Mouse (Mus musculus) forelimb bud, embryonic 11.5 days (tissue): ENCODE measurements around the gene Gm12248.
"Not testable (repeated sequence)": the region's sequence is repeated elsewhere in the genome, so short reads cannot be mapped to it uniquely, and the experiment has no call there.

Source experiments
- DNase-seq: peaks from one replicate; pipeline ENCODE4 v3.0.0-alpha.2; 2012; ENCODE audit warnings: low read depth, low spot score

The Gm12248 gene

DNA sequence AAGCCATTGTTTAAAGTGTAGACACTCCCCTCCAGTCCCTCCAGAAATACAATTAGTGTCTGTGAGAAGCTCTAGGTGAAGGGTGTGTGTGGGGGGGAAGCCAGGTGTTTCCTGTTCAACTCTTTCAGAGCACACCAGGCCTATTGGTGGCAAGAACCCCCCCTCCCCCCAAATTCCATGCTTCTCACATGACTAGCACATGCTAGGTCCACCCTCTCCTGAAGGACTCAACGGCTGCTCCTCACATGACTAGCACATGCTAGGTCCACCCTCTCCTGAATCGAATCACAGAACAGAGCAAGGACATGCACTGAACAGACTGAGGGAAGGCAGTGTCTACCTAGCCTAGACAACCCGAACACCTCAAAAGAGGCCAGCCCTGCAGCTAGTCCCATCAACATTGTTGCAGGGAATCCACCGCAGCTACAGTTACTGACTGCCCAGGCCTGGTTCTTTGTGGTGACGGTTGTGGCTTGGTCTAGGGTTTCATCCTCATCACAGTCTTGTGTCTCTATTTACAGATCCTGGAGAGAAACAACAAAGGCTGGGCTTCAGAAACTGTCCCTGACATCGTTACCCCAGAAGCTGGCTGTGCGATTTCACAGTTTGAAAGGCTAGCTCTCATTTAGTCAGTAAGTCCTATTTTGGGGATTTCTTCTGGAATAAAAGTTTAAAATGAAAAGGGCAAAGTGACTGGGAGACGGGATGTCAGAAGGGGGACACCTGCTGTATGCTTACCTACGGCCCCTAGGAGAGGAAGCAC, 9.8 kb upstream of the Gm12248 start:
- peak; percentile 56 for DNase-seq

DNA sequence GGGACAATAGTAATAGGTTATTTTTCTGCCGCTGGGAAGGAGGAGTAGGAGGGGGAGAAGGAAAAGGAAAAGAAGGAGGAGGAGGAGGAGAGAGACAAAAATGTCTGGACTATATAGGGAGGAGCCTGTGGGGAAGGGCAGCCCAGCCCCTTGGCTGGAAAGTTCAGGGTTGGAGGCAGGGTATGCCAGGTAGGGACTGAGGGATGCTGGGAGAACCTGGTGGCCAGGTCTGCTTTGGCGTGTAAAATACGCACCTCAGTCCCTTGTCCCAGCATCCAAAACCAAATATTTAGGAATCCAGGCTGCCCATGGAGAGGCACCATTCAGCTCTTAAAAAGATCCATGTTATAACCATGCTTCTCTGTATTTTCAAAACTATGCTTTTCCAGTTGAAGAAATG, 9.2 kb upstream of the Gm12248 start:
- DNase-seq: no peak

DNA sequence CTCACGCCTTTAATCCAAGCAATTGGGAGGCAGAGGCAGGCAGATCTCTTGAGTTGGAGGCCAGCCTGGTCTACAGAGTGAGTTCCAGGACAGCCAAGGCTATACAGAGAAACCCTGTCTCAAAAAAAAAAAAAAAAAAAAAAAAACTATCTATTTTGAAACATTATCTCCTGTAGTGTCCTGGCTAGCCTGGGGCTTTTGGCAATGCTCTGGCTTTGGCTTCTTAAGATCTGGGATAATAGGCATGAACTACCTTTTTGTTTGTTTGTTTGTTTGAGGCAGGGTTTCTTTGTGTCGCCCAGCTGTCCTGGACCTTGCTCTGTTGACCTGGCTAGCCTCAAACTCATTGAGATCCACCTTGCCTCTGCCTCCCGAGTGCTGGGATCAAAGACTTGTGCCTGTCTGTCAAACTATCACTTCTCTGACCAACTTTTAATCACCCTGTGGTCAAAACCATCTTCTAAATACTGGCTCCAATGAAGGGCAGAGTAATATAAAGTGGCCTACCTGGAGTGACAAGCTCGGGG, 8.3 kb upstream of the Gm12248 start:
- DNase-seq: no peak

DNA sequence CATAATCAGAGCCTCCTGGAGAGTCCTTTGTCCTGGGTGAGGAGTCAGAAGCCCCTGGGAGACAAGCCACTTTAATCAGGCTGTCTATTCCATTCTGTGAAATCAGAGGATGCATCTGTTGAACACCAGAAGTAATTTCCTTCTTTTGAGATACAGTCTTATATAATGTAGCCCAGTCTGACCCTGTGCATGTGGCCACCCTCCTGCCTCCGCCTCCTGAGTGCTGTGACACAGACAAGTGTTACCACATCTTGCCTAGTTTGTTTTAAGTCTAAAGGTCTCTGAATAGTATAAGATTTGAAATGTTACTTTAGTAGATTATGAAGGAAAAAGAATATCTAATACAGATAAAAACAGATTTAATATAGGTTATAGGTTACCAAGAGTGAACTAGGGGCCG, 7.1 kb upstream of the Gm12248 start:
- no peak for DNase-seq

DNA sequence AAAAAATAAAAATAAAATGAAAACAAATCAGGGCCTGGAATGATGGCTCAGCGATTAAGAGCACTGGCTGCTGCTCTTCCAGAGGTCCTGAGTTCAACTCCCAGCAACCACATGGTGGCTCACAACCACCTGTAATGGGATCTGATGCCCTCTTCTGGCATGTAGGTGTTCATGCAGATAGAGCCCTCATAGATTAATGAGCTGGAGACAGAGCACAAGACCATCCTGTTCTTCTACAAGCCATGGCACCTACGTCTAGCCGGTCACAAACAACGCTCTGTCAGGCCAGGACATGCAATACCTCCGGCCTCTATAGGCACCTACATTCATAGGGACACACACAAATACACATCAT, 5.4 kb upstream of the Gm12248 start:
- DNase-seq: not testable (repeated sequence)

DNA sequence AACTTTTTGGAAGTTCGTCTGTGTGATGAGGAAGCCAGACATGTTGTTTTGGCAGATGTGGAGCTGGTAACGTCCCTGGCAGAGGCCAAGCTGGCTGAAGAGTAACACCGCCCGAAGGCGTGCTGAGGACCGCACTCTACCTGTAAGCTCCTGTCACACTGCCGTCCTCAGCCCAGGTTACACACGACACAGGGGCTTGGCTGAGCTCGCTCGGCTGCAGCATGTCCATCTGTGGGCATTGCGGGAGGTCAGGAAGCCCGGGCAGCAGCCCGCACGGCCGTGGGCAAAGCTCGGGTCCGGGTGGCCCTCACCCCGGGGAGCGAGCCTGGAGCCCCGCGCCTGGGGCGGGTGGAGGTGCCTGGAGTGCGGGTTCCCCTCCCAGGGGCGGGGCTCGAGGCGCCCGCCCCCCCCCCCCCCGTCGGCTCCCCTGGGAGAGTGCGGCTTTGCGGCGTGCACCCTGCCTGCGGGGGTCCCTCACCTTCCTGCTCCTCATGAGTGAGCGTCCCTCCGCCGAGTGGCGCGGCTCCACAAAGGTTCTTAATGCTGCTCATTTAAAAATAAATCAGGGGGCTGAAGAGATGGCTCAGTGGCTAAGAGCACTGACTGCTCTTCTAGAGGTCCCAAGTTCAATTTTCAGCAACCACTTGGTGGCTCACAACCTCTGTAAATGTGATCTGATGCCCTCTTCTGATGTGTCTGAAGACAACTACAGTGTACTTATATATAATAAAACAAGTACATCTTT, 4.9 kb upstream of the Gm12248 start:
- DNase-seq: no peak

DNA sequence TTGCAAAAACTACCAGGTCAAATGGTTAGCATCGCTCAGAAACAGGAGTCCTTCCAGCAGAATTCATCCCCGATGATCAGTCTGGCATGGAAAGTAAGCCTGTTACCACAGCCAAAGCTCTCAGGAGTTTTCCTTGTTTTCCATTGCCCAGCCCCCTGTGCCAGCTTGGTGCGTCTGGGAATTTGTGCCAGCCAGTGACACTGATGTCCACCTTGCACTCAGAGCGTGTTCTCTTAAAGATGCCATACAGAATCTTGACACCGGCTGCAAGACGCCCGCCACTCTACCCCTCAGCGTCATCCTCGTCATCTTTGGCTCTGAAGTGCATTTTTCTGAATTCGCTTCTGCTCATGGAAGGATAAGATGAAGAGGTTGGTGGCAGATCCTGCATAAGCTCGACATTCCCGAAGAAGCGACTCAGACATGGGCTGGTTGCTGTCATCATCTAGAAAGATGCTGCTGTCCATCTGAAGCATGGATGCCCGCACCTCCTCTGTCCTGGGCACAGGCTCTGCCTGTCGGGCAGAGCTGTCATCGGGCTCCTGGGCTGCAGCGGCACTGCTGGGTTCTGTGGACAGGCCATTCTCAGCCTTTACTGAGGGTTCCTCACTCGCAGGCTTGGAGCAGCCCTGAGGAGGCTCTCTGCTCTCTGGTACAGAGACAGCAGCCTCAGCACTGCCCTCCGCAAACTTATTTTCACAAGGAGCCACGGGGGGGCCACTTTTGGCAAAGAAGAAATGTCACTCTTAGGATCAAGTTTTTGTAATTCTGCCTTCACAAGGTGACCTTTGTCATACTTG, 4.1 kb upstream of the Gm12248 start:
- DNase-seq: no peak

DNA sequence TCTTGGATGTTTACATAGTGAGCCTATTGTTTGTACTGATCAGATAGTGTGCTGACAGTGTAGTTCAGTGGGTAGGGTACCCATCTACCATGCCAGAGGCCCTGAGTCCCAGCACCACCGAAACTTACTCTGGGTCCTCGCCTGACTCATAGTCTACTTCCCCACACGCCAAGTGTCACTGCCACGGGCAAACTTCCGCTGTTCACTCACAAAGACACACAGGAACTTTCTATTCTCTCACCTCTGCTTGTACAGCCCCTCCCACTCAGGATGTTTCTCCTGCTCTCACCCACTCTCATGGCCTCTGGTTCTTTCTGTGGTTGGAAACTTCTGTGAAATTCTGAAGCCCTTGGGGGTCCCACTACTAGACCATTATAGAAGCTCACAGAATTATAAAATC, 3.2 kb upstream of the Gm12248 start:
- DNase-seq: no peak

DNA sequence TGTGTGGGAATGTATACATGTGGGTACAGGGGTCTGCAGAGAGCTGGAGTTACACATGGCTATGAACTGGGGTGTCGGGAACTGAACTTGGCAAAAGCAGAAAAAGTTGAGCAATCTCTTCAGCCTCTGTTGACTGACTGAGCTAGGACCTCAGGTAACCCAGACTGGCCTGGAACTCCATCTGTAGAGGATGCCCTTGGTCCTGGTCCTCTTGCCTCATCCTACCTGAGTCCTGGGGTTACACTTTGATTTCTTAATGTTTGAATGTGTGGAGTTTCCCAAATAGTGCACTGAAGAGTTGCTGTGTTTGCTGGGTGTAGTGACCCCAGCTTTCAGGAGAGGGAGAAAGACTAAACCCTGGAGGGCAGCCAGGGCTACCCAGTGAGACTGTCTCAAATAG, 2.6 kb upstream of the Gm12248 start:
- DNase-seq: no peak

DNA sequence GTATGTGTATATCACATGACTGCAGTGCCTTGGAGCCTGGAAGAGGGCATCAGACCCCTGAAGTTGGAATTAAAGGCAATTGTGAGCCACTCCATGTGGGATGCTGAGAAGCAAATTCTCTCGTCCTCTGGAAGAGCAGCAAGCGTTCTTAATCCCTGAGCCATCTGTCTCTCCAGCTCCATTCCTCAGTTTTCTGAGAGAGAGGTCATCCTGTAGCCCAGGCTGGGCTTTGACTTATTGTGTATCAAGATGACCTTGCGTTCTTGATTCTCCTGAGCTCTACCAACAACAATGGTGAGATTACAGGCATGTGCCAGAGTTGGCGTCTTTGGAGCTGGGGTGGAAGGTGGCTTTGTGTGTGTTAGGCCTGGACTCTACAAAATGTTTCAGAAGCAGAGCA, 1.8 kb upstream of the Gm12248 start:
- DNase-seq: no peak

DNA sequence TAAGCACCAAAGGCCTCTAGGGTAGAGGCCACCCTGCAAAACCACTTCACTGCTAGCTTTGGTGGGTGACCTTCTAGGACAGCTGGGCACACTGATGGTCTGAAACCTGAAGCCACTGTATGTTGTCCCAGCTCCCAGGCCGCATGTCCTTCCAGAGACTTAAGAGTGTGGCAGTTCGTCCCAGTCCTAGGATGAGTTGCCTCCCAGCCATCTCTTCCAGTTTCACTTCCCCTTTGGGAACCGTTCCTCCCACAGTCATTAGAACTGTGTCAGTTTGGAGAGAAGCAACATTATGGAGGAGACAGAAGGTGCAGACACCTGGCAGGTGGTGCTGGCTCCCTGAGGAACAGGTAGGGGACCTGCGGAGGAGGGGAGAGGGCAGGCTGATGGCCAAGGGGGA, 393 bp downstream of the Gm12248 start:
- DNase-seq: no peak

DNA sequence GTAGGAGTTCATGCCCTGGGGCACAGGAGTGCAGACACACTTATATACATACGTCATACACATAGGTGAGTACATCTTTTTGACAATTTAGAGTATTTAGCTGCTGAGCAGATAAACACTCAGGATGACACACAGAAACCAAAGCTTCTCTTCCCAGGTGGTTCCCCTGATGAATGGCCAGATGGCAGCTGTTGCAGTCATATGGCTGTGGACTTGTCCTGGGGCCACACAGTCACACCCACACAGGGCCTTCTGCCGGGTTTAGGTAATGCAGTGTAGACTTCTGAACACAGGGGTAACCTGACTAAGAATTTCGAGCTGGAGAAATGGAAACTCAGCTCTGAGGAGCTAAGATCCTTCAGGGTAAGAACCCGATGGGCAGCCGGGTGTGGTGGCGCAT, 11.2 kb downstream of the Gm12248 start:
- DNase-seq: no peak

DNA sequence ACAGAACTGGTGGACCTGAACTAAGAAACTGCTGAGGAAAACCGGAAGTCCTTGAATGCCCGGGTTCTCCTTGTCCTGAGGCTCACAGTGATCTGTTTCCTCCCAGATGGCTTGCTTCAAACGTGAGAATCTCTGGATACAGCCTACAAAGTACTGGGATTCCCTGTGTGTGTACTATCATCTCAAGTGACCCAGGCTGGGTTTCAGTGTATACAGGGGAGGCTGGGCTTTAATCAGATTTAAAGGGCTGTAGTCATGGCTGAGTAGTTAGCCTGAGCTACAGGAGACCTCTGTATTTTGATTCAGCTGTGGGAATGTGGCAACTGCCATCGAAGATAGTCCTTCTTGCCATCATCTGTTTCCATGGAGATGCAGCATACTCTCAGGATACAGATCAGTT, 15.7 kb downstream of the Gm12248 start:
- DNase-seq: no peak

DNA sequence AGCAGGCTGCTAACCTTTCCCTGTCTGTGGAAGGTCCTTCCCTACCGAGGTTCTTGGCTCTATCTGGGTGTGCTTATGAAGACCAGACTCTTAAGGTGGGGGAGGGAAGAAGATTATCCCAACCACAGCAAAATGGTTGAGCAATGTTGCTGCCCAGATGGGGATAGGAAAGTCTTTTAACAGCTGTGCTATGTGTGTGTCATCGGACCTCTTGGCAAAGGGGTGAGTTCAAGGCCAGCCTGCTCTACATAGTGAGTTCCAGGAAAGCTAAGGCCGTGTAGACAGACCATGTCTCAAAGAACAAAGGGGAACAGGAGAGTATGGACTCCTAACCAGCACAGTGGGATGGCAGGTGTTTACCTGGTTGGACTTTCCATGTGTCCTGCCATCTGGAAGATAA, 20.0 kb downstream of the Gm12248 start:
- DNase-seq: no peak

DNA sequence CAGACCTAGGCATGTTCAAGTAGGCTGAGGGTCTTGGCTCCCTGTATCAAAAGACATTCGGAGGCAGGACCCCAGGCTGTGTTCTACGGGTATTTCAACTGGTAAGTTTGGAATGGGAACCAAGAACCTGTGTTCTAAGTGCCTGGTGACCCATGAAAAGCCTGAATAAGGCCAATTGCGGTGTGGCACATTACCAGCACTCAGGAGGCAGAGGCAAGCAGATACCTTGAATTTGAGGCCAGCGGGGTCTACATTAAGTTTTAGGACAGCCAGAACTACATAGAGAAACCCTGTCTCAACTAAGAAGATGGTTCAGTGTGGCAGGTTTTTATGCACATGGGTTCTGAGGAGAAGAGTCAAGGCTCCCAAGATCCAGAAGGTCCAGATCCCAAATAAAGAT, 27.9 kb downstream of the Gm12248 start:
- no peak for DNase-seq

DNA sequence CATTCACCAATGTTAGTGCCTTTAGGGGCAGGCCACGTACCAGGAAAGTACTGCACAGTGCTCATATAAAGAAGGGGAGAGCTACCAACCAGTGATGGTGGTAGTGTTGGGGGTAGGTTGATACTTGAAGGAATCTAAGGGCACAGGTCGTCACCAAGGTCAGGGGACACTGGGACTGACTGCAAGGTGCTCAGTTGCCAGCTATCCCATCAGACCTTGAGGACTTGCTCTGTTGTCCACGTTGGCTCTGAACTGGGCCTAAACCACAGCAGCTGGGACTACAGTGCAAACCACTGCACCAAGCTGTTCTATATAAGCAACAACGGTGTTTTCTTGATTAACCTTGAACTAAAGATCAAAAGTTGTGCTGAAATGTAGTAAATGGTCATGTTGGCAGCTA, 30.3 kb downstream of the Gm12248 start:
- DNase-seq: no peak

DNA sequence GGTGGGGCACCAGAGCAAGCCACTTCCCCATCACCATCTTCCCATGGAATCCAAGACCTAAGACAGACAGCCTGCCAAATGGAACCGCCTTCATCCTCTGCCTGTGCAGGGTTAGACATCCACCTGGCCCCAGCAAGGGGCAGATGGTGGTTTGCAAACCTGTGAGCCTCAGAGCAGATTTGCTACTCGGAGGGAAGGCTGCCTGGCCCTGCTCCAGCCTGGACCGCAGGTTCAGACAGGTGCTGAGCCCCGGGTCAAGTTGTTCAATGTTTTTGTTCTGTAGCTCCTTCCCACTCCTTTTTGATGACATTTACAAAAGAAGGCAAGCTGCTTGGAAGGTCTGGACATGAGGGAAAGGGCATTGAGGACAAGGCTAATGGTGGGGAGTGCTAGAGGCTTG, 31.7 kb downstream of the Gm12248 start:
- not testable (repeated sequence) for DNase-seq

DNA sequence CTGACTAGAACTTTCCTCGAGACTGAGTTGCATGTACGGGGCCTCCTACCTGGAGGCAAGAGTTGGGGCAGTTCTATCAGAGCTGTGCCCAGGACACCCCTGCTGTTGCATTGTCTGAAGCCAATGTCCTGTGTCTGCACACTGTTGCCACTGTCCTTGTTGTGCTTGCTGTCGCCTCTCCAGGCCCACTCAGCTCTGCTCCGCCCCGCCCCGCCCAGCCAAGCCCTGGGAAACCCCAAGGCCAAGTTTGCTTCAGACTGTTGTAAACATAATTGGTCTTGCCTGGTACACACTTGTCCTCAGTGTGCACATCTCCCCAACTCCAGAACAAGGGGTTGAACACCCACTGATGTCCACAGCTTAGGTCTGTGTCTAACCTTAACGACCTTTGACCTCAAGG, 33.2 kb downstream of the Gm12248 start:
- DNase-seq: not testable (repeated sequence)

DNA sequence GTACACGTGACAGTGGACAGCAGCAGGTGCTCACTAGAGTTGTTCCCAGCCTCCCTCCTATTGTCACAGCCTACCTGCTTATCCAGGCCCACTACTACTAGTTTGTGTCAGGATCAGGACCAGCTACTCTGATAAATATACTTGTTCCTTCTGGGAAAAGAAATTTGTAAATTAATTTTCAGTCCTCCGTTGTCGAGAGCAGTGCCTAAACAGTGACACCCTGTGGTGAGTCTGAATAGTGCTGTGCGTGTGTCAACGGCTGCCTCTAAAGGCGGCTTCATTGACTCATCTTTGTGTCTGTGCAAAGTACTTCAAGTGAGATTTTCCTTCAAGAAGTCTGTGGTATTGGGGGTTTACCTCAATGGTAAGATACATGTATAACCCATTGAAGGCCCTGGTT, 35.5 kb downstream of the Gm12248 start:
- peak; percentile 14 for DNase-seq

DNA sequence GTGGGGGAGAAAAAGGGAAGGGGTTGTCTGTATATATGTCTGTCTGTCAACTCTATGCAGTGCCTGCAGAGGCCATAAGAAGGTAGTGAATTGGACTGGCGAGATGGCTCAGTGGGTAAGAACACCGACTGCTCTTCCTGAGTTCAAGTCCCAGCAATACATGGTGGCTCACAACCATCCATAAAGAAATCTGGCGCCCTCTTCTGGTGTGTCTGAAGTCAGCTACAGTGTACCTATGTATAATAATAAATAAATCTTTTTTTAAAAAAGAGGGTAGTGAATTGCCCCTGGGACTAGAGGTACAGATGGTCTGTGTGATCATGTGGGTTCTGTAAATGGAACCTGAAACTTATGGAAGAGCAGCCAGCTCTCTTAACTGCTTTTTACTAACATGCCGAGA, 46.5 kb downstream of the Gm12248 start:
- DNase-seq: no peak

DNA sequence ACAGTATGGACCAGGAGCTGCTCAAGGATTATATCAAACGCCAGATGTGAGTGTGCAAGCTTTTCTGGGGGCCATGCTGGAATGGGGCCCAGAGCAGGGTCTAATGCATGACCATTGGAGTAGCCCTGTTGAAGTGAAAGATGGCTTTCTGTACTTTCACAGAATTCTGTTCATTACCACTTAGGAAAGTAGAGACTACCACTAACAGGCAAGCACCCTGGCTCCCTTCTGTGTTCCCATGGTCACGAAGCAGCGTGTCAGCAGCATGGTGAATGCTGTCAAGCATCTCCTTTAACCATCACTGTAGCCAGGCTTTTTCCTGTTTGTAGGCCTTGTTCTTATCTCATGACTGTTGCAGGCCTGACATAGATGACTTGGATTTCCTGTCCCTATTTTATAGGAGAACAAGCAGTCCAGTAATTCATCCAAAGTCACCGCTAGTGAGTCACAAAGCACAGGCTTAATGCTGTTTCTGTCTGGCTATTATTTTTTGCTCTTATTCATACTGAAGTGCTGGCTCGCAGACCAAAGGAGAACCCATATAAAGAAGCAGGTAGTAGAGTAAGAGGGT, 50.0 kb downstream of the Gm12248 start:
- DNase-seq: no peak

DNA sequence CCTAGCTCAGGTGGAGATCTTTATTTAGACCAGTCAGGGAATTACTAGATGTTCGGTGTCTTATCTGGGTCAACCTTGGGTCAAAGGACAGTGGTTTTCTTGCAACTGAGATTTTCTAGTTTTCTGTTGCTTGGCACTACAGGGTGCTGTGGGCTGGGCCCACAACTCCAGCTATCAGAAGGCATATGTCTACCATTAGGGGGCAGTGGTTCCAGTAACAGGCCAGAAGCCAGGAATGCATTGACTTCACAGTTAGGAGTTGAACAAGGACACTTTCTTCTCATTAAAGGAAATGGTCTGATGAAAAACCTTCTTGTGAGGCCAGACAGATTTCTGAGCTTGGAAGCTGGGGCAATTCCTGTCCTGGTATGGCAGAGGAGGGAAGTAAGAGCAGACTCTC, 53.9 kb downstream of the Gm12248 start:
- DNase-seq: no peak
